Mouse (Mus musculus) naive thymus-derived CD4-positive, alpha-beta T cell, adult 5 months (primary cell): Measurements from ENCODE around the gene Exd2. TPM values are rescaled to one million over a fixed set of nuclear protein-coding genes. Genes with fewer than 3 reads are reported as not detected.

Experiments
- polyA plus RNA-seq: library from polyadenylated mRNA; unstranded; fragments of 100-300 nt; shearing (Covaris generic); gene quantifications from one replicate; pipeline ENCODE4 v1.2.1, GENCODE M21; 2017

Gene Exd2
- 48.1 TPM for polyA plus RNA-seq

DNA sequence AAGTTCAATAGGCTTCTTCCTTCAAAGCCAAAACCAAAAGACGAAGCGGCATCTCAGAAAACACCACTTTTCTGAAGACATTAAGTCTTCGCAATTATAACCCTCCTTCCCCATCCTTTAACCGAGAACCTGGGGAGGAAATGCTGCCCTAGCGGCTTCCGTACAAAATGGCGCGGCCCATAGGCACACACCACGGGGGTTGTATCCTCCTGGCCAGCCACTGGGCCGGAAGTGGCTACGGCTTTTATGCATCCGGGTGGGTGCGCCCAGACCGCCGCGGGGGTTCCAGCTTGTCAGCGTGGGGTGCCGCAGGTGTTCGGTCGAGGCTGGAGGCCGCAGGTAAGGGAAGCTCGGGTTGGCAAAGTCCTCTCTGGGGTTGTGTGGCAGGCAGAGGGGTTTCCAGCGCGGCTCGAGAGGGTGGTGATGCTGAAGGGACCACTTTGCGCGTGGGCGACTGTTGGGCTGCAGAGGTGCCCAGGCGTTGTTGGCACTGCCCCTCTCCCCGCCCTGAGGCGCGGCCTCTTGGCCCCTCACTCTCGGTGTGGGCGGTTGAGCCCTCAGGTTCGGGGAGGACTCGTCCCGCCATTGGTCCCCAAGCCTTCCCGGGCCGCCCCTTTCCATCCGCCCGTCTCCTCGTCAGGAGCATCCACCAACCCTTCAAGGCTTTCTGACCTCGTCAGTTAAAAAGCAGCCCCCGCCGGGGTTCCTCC lies at the start of gene Exd2:
Gene Exd2, plus strand, starts transcription at position 154 of the 710 bp plus-strand sequence.

DNA sequence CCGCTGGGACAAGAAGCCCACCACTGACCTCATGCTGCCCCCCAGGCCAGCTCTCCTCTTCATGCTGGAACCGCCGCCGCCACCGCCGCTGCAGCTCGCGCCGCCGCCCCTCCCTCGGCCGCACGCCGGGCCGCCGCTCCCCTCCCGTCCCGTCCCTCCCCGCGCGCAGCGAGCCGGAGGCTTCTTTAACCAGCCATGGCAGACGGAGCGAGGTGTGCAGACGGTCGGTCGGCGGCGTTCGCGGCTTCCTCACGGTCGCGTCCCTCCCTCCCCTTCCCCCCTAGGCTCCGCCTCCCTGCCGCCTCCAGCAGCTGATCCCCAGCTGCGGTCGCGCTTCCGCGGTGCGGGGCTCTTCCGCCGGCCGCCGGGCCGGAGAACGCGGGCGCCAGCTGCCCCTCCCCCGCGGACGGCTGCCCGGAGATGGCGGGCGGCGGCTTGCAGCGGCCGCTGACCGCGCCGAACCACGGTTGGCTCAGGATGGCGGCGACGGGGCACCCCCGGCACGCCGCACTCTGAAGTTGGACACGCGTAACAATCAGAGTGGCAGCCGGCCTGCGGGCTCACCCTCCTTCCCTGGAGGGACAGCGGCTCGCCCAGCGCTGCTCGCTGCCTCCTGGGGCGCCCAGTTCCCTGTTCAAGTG lies 26.4 kb upstream of the Exd2 start, which contains the start of gene Dcaf5:
Gene Dcaf5, minus strand, starts transcription at position 266 of the 641 bp plus-strand sequence.

DNA sequence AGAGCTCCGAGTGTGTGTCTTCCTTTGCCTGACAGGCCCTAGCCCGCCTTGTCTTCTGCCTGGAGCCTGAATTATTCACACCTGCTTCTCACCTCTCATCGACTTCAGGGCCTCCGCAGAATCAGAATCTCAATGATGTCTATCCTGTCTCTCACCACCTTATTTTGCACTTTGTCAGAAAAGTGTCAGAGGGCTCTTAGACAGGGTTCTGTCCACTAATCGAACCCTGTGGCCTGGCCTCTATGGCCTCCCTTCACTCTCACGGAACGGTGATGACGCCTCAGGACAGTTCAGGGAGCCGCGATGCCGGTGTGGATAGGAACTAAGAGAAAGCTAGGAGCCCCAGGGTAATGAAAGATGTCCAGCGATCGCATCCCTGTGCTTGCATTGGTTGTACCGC lies 55.1 kb downstream of the Exd2 start, which contains the start of gene Galnt16:
Gene Galnt16, plus strand, starts transcription at position 301 of the 400 bp plus-strand sequence.

Other genes starting within 250 kb of the Exd2 start
- 99.7 TPM for gene Actn1, start 202.7 kb upstream of the Exd2 start, polyA plus RNA-seq
- 66.6 TPM for gene Dcaf5, start 26.5 kb upstream of the Exd2 start, polyA plus RNA-seq
- 0.55 TPM for gene Galnt16, start 55.2 kb downstream of the Exd2 start, polyA plus RNA-seq
- 19.2 TPM for gene Slc39a9, start 180.8 kb downstream of the Exd2 start, polyA plus RNA-seq
- 51.7 TPM for gene Erh, start 181.2 kb downstream of the Exd2 start, polyA plus RNA-seq
- gene Plekhd1, start 229.5 kb downstream of the Exd2 start, polyA plus RNA-seq: not detected